Mouse (Mus musculus) midbrain, embryonic 16.5 days (tissue): ENCODE results near the gene Snap23. TPM values are rescaled to one million over a fixed set of nuclear protein-coding genes. Genes with fewer than 3 reads are reported as not detected.
"Not testable (repeated sequence)": the region's sequence is repeated elsewhere in the genome, so short reads cannot be mapped to it uniquely, and the experiment has no call there.

Source experiments
- ATAC-seq: fragments of 200-750 bp; cut with Nextera tagmentation; 2 replicates; pipeline ENCODE4 v1.8.0; 2017; ENCODE audit warnings: moderate TSS enrichment
- H3K27ac ChIP-seq: fragments of 300-500 bp; sonication (generic); 2 replicates; pipeline ENCODE4 v1.5.1; 2014; ENCODE audit warnings: mild to moderate bottlenecking, low read length, mixed read lengths
- H3K27me3 ChIP-seq: fragments of 300-500 bp; sonication (generic); 2 replicates; pipeline ENCODE4 v1.6.1; 2014; ENCODE audit warnings: low read depth, low read length, mixed read lengths; ENCODE audit not compliant: control insufficient read depth, insufficient read depth
- H3K36me3 ChIP-seq: fragments of 300-500 bp; sonication (generic); 2 replicates; pipeline ENCODE4 v1.6.1; 2014; ENCODE audit warnings: mild to moderate bottlenecking, low read length, moderate library complexity, mixed read lengths; ENCODE audit not compliant: control insufficient read depth, insufficient read depth
- H3K4me1 ChIP-seq: fragments of 300-500 bp; sonication (generic); 2 replicates; pipeline ENCODE4 v1.6.1; 2014; ENCODE audit warnings: mild to moderate bottlenecking, low read length, mixed read lengths; ENCODE audit not compliant: control insufficient read depth, insufficient read depth
- H3K4me2 ChIP-seq: fragments of 300-500 bp; sonication (generic); 2 replicates; pipeline ENCODE4 v1.6.1; 2014; ENCODE audit warnings: mild to moderate bottlenecking, low read length, mixed read lengths
- H3K4me3 ChIP-seq: fragments of 300-500 bp; sonication (generic); 2 replicates; pipeline ENCODE4 v1.5.1; 2014; ENCODE audit warnings: low read depth, mild to moderate bottlenecking, low read length, moderate library complexity, mixed read lengths
- H3K9ac ChIP-seq: fragments of 300-500 bp; sonication (generic); 2 replicates; pipeline ENCODE4 v1.6.1; 2014; ENCODE audit warnings: low read depth, low read length, mixed read lengths
- H3K9me3 ChIP-seq: fragments of 300-500 bp; sonication (generic); replicated peaks from 2 replicates; pipeline ENCODE4 v1.6.1; 2014; ENCODE audit warnings: mild to moderate bottlenecking, low read length, mixed read lengths; ENCODE audit not compliant: control insufficient read depth, poor library complexity, severe bottlenecking
- WGBS: fragments of 180-500 bp; shearing (Covaris S2); extraction: QIAGEN DNeasy Blood & Tissue Kit; methylation state at CpG from one replicate; pipeline ENCODE4 v1.1.7; 2014; 5-methylcytosine and 5-hydroxymethylcytosine counted together
- polyA plus RNA-seq: library from polyadenylated mRNA; unstranded; fragments of >200 nt; fragmentation: Nextera tagmentation; extraction: Ambion mirVana; gene quantifications from 2 replicates; pipeline ENCODE4 v1.2.1, GENCODE M21; 2015

Snap23 gene
- polyA plus RNA-seq, 1 experiment from 2014 or later, result 15.0 TPM

- no peaks in the 10 kb centered on the region for H3K27me3 ChIP-seq
- H3K27ac ChIP-seq, result no peak overlapping the region
- WGBS, result 87% methylated on average over 3 of the region's 3 CpGs
- ATAC-seq, result no peak
- peaks cover 13% of the 10 kb centered on the region for H3K4me1 ChIP-seq
- no peak overlapping the region for H3K9ac ChIP-seq
- no peaks in the 10 kb centered on the region for H3K36me3 ChIP-seq
- H3K9me3 ChIP-seq, result no peaks in the 10 kb centered on the region
- H3K4me3 ChIP-seq, result no peak overlapping the region
- no peak overlapping the region for H3K4me2 ChIP-seq
These were observed 8.7 kb upstream of the Snap23 start for GRCm38 (mm10) chr2:120558813-120559212.

- no peak overlapping the region for H3K9ac ChIP-seq
- no peak for ATAC-seq
- 100% methylated on average over 1 of the region's 1 CpGs for WGBS
- no peaks in the 10 kb centered on the region for H3K9me3 ChIP-seq
- no peaks in the 10 kb centered on the region for H3K36me3 ChIP-seq
- no peak overlapping the region for H3K27ac ChIP-seq
- no peaks in the 10 kb centered on the region for H3K27me3 ChIP-seq
- no peak overlapping the region for H3K4me2 ChIP-seq
- no peak overlapping the region for H3K4me3 ChIP-seq
- H3K4me1 ChIP-seq, result peaks cover 13% of the 10 kb centered on the region
These were observed 5.9 kb upstream of the Snap23 start for GRCm38 (mm10) chr2:120561524-120561923.

- H3K36me3 ChIP-seq, result no peaks in the 10 kb centered on the region
- no peak for ATAC-seq
- no peaks in the 10 kb centered on the region for H3K9me3 ChIP-seq
- peaks cover 18% of the 10 kb centered on the region for H3K4me1 ChIP-seq
- no peak overlapping the region; the same call in 1 of the 2 replicates for H3K27ac ChIP-seq
- peak overlapping the region; percentile 96 for H3K9ac ChIP-seq
- no peaks in the 10 kb centered on the region for H3K27me3 ChIP-seq
- H3K4me3 ChIP-seq, result peak overlapping the region; percentile 93
- H3K4me2 ChIP-seq, result peak overlapping the region; percentile 79
- 21% methylated on average over 9 of the region's 9 CpGs for WGBS
These were observed 4.6 kb upstream of the Snap23 start for GRCm38 (mm10) chr2:120562859-120563234.

GRCm38 (mm10) chr2:120563235-120563990 lies 4.1 kb upstream of the Snap23 start, which contains the start of gene Zfp106:
Zfp106 (minus strand) TSS chr2:120563843.
- peaks cover 23% of the 10 kb centered on the region for H3K4me1 ChIP-seq
- H3K27me3 ChIP-seq, result no peaks in the 10 kb centered on the region
- under 1% methylated on average over 48 of the region's 50 CpGs for WGBS
- H3K4me2 ChIP-seq, result peak within 1 kb of the TSS; percentile 79
- peak; percentile 91 for ATAC-seq
- H3K27ac ChIP-seq, result peak within 1 kb of the TSS; percentile 81
- H3K36me3 ChIP-seq, result no peaks in the 10 kb centered on the region
- peak within 1 kb of the TSS; percentile 96 for H3K9ac ChIP-seq
- peak within 1 kb of the TSS; percentile 93 for H3K4me3 ChIP-seq
- no peaks in the 10 kb centered on the region for H3K9me3 ChIP-seq

GRCm38 (mm10) chr2:120564548-120565188 lies 2.8 kb upstream of the Snap23 start:
- H3K27ac ChIP-seq, ATAC-seq, H3K36me3 ChIP-seq, H3K4me2 ChIP-seq, H3K9me3 ChIP-seq, H3K9ac ChIP-seq, H3K27me3 ChIP-seq, H3K4me3 ChIP-seq: not testable (repeated sequence)
- peaks cover 31% of the 10 kb centered on the region for H3K4me1 ChIP-seq
- 86% methylated on average over 4 of the region's 4 CpGs for WGBS

- Histone ChIP-seq H3K4me2 (no peak overlapping the region), H3K4me3 (no peak overlapping the region), H3K9me3 (no peaks in the 10 kb centered on the region), H3K27me3 (no peaks in the 10 kb centered on the region), H3K27ac (no peak overlapping the region), H3K9ac (no peak overlapping the region), H3K4me1 (peaks cover 31% of the 10 kb centered on the region), H3K36me3 (no peaks in the 10 kb centered on the region)
- no peak for ATAC-seq
- 88% methylated on average over 2 of the region's 2 CpGs for WGBS
These were observed 2.1 kb upstream of the Snap23 start for GRCm38 (mm10) chr2:120565363-120565762.

- Histone ChIP-seq H3K36me3 (no peaks in the 10 kb centered on the region), H3K9ac (peak overlapping the region; percentile 83), H3K27ac (peak overlapping the region; percentile 10; the same call in 1 of the 2 replicates), H3K27me3 (no peaks in the 10 kb centered on the region), H3K4me1 (peaks cover 19% of the 10 kb centered on the region), H3K4me2 (peak overlapping the region; percentile 62), H3K4me3 (peak overlapping the region; percentile 68), H3K9me3 (no peaks in the 10 kb centered on the region)
- under 1% methylated on average over 22 of the region's 22 CpGs for WGBS
- peak; percentile 58 for ATAC-seq
These were observed 388 bp downstream of the Snap23 start for GRCm38 (mm10) chr2:120567798-120568320.

- H3K27me3 ChIP-seq, result no peaks in the 10 kb centered on the region
- no peak overlapping the region for H3K27ac ChIP-seq
- H3K36me3 ChIP-seq, result no peaks in the 10 kb centered on the region
- H3K4me3 ChIP-seq, result no peak overlapping the region
- no peaks in the 10 kb centered on the region for H3K9me3 ChIP-seq
- ATAC-seq, result no peak
- no peak overlapping the region for H3K4me2 ChIP-seq
- peaks cover 17% of the 10 kb centered on the region for H3K4me1 ChIP-seq
- WGBS, result 96% methylated on average over 3 of the region's 3 CpGs
- H3K9ac ChIP-seq, result no peak overlapping the region
These were observed 3.6 kb downstream of the Snap23 start for GRCm38 (mm10) chr2:120571081-120571480.

GRCm38 (mm10) chr2:120572161-120572560 lies 4.7 kb downstream of the Snap23 start:
- peaks cover 12% of the 10 kb centered on the region for H3K4me1 ChIP-seq
- not testable (repeated sequence) for H3K4me2 ChIP-seq, H3K36me3 ChIP-seq, H3K27ac ChIP-seq, H3K27me3 ChIP-seq, H3K4me3 ChIP-seq, H3K9me3 ChIP-seq, H3K9ac ChIP-seq, ATAC-seq
- WGBS, result 96% methylated on average over 3 of the region's 3 CpGs
